Mouse (Mus musculus) spleen, adult 10 weeks (tissue): ENCODE measurements around the gene Lrrc52. TPM values are rescaled to one million over a fixed set of nuclear protein-coding genes. Genes with fewer than 3 reads are reported as not detected.

Source experiments
- polyA plus RNA-seq: library from polyadenylated mRNA; stranded (reverse); fragments of 350-450 nt; fragmentation: Illumina TruSeq; extraction: RNeasy Lipid Tissue Mini Kit (QIAGEN cat#74804); gene quantifications from one replicate; pipeline ENCODE4 v1.2.3, GENCODE M21; 2015; ENCODE audit warnings: low replicate concordance; ENCODE audit not compliant: insufficient read depth

Gene Lrrc52
- not detected for polyA plus RNA-seq

DNA sequence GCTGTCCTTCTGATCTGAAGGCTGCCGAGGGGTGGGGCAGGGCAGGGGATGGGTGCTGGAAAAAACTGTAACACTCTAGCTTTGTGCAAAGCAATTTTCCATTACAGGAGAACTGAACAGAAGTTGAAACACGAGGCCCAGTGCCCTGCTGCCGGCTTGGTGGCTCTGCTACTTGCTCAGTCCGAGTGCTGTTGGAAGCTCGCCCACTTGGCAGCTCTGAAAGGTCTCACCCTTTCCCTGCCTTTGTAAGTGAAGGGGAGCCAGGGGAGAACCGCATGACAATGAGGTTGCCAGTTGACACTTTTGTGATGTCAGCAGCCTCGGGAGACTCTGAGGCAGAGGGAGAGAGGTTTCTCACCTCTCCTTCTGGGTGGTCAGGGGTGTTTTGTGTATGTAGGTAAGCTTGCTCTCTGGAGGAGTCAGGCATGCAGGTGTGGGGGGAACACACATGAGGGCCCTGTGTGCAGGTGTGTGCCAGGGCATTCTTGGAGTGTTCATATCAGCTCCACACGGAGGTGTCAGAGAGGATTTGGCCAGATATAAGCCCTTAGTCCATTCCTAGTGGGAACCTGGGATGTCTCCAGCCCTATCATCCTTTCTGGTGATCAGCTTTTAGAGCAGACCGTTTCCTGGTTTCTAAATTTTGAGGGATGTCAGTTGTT, at the start of gene Lrrc52:
Lrrc52 (minus strand) TSS at position 16 of the 662 bp plus-strand sequence.

Other genes starting within 250 kb of the Lrrc52 start
- 28.4 TPM for gene Uck2, start 181.5 kb downstream of the Lrrc52 start, polyA plus RNA-seq
- gene Tmco1, start 158.4 kb downstream of the Lrrc52 start, polyA plus RNA-seq, result 125 TPM
- 43.3 TPM for gene Aldh9a1, start 116.8 kb downstream of the Lrrc52 start, polyA plus RNA-seq
- 4.7 TPM for gene Mgst3, start 72.9 kb downstream of the Lrrc52 start, polyA plus RNA-seq
- gene Rxrg, start 131.6 kb upstream of the Lrrc52 start, polyA plus RNA-seq, result 1.7 TPM
- gene Lmx1a, start 222.5 kb upstream of the Lrrc52 start, polyA plus RNA-seq, result not detected